Mouse (Mus musculus) intestine, embryonic 15.5 days (tissue): Measurements from ENCODE around the gene Zdhhc22. TPM values are rescaled to one million over a fixed set of nuclear protein-coding genes. Genes with fewer than 3 reads are reported as not detected.
A peak's percentile ranks its signal among the peaks of the same experiment; 100 is the strongest.

ENCODE experiments used
- ATAC-seq: fragments of 200-750 bp; cut with Nextera tagmentation; 2 replicates; pipeline ENCODE4 v1.8.0; 2017; ENCODE audit warnings: moderate TSS enrichment, moderate library complexity
- H3K27ac ChIP-seq: fragments of 300-500 bp; sonication (generic); 2 replicates; pipeline ENCODE4 v1.5.1; 2015; ENCODE audit warnings: mild to moderate bottlenecking, inconsistent platforms
- H3K27me3 ChIP-seq: fragments of 300-500 bp; sonication (generic); replicated peaks from 2 replicates; pipeline ENCODE4 v1.6.1; 2015; ENCODE audit warnings: inconsistent platforms
- H3K36me3 ChIP-seq: fragments of 300-500 bp; sonication (generic); 2 replicates; pipeline ENCODE4 v1.6.1; 2015; ENCODE audit warnings: inconsistent platforms
- H3K4me1 ChIP-seq: fragments of 300-500 bp; sonication (generic); replicated peaks from 2 replicates; pipeline ENCODE4 v1.6.1; 2015; ENCODE audit warnings: inconsistent platforms
- H3K4me2 ChIP-seq: fragments of 300-500 bp; sonication (generic); replicated peaks from 2 replicates; pipeline ENCODE4 v1.6.1; 2015; ENCODE audit warnings: mild to moderate bottlenecking, inconsistent platforms
- H3K4me3 ChIP-seq: fragments of 300-500 bp; sonication (generic); replicated peaks from 2 replicates; pipeline ENCODE4 v1.5.1; 2015; ENCODE audit warnings: inconsistent platforms
- H3K9ac ChIP-seq: fragments of 300-500 bp; sonication (generic); 2 replicates; pipeline ENCODE4 v1.6.1; 2015; ENCODE audit warnings: inconsistent platforms
- H3K9me3 ChIP-seq: fragments of 300-500 bp; sonication (generic); 2 replicates; pipeline ENCODE4 v1.6.1; 2016; ENCODE audit warnings: inconsistent platforms
- WGBS: fragments of 180-500 bp; shearing (Covaris S2); methylation state at CpG from one replicate; pipeline ENCODE4 v1.1.7; 2015; 5-methylcytosine and 5-hydroxymethylcytosine counted together
- polyA plus RNA-seq: library from polyadenylated mRNA; unstranded; fragments of >200 nt; fragmentation: Nextera tagmentation; extraction: Ambion mirVana; gene quantifications from 2 replicates; pipeline ENCODE4 v1.2.1, GENCODE M21; 2015

The Zdhhc22 gene
- polyA plus RNA-seq, 1 experiment from 2014 or later = 0.34 TPM

- peak overlapping the region; percentile 49; the same call in 1 of the 2 replicates for H3K4me2 ChIP-seq
Observed at GRCm38 (mm10) chr12:86989378-86989777, 852 bp downstream of the Zdhhc22 start.

GRCm38 (mm10) chr12:86988227-86988626 is 2.0 kb downstream of the Zdhhc22 start:
- ATAC-seq = no peak
- Histone ChIP-seq H3K4me1 (peaks cover 8% of the 10 kb centered on the region), H3K4me3 (no peak overlapping the region), H3K36me3 (no peaks in the 10 kb centered on the region), H3K9ac (no peak overlapping the region), H3K4me2 (no peak overlapping the region), H3K9me3 (no peaks in the 10 kb centered on the region), H3K27me3 (peaks cover 64% of the 10 kb centered on the region), H3K27ac (no peak overlapping the region)
- 46% methylated on average over 16 of the region's 16 CpGs for WGBS

More at GRCm38 (mm10) chr12:86989378-86989777, 852 bp downstream of the Zdhhc22 start:
- Histone ChIP-seq H3K27ac (no peak overlapping the region), H3K4me1 (peaks cover 8% of the 10 kb centered on the region), H3K4me3 (peak overlapping the region; percentile 15; the same call in 1 of the 2 replicates), H3K9me3 (no peaks in the 10 kb centered on the region), H3K36me3 (no peaks in the 10 kb centered on the region), H3K9ac (no peak overlapping the region), H3K27me3 (peaks cover 59% of the 10 kb centered on the region)
- 6% methylated on average over 15 of the region's 15 CpGs for WGBS
- ATAC-seq = no peak

GRCm38 (mm10) chr12:86986562-86986961 is 3.7 kb downstream of the Zdhhc22 start:
- WGBS = 60% methylated on average over 4 of the region's 4 CpGs
- Histone ChIP-seq H3K9ac (no peak overlapping the region), H3K4me3 (no peak overlapping the region), H3K36me3 (no peaks in the 10 kb centered on the region), H3K27ac (no peak overlapping the region), H3K4me2 (no peak overlapping the region), H3K27me3 (peaks cover 62% of the 10 kb centered on the region), H3K4me1 (peaks cover 8% of the 10 kb centered on the region), H3K9me3 (no peaks in the 10 kb centered on the region)
- no peak for ATAC-seq

GRCm38 (mm10) chr12:86984194-86984555 is 6.1 kb downstream of the Zdhhc22 start:
- Histone ChIP-seq H3K4me2 (no peak overlapping the region), H3K9me3 (no peaks in the 10 kb centered on the region), H3K36me3 (no peaks in the 10 kb centered on the region), H3K4me1 (no peaks in the 10 kb centered on the region), H3K27ac (no peak overlapping the region), H3K4me3 (no peak overlapping the region), H3K27me3 (peaks cover 38% of the 10 kb centered on the region), H3K9ac (no peak overlapping the region)
- no peak for ATAC-seq
- WGBS = 12% methylated on average over 6 of the region's 6 CpGs

- Histone ChIP-seq H3K9ac (no peak overlapping the region), H3K4me1 (no peaks in the 10 kb centered on the region), H3K9me3 (no peaks in the 10 kb centered on the region), H3K4me3 (no peak overlapping the region), H3K36me3 (no peaks in the 10 kb centered on the region), H3K27ac (no peak overlapping the region), H3K27me3 (peaks cover 33% of the 10 kb centered on the region), H3K4me2 (no peak overlapping the region)
- 4% methylated on average over 28 of the region's 28 CpGs for WGBS
- peak; percentile 45; the same call in 1 of the 2 replicates for ATAC-seq
Observed at GRCm38 (mm10) chr12:86983470-86984193, 6.6 kb downstream of the Zdhhc22 start.

- WGBS = 30% methylated on average over 9 of the region's 9 CpGs
- Histone ChIP-seq H3K36me3 (no peaks in the 10 kb centered on the region), H3K4me3 (no peak overlapping the region), H3K4me1 (0 out of 2 replicates have a peak, but pooled peaks cover 7% of the 10 kb centered on the region), H3K27ac (no peak overlapping the region), H3K27me3 (peaks cover 27% of the 10 kb centered on the region), H3K9ac (no peak overlapping the region), H3K9me3 (no peaks in the 10 kb centered on the region), H3K4me2 (no peak overlapping the region)
- no peak for ATAC-seq
Observed at GRCm38 (mm10) chr12:86981180-86981579, 9.1 kb downstream of the Zdhhc22 start.

GRCm38 (mm10) chr12:86977833-86978232 is 12.4 kb downstream of the Zdhhc22 start:
- 12% methylated on average over 15 of the region's 15 CpGs for WGBS
- Histone ChIP-seq H3K9me3 (no peaks in the 10 kb centered on the region), H3K4me2 (no peak overlapping the region; the same call in 1 of the 2 replicates), H3K9ac (no peak overlapping the region), H3K27ac (no peak overlapping the region), H3K27me3 (peaks cover 17% of the 10 kb centered on the region), H3K4me1 (peaks cover 29% of the 10 kb centered on the region), H3K4me3 (no peak overlapping the region), H3K36me3 (no peaks in the 10 kb centered on the region)
- no peak for ATAC-seq

GRCm38 (mm10) chr12:86976511-86977168 is 13.6 kb downstream of the Zdhhc22 start:
- Histone ChIP-seq H3K36me3 (no peaks in the 10 kb centered on the region), H3K27me3 (peaks cover 14% of the 10 kb centered on the region), H3K27ac (no peak overlapping the region), H3K9me3 (no peaks in the 10 kb centered on the region), H3K4me1 (peaks cover 30% of the 10 kb centered on the region), H3K9ac (no peak overlapping the region), H3K4me2 (no peak overlapping the region), H3K4me3 (no peak overlapping the region)
- 48% methylated on average over 6 of the region's 6 CpGs for WGBS
- no peak for ATAC-seq

GRCm38 (mm10) chr12:86975761-86976160 is 14.5 kb downstream of the Zdhhc22 start:
- Histone ChIP-seq H3K4me1 (peaks cover 30% of the 10 kb centered on the region), H3K4me3 (no peak overlapping the region), H3K9ac (no peak overlapping the region), H3K36me3 (no peaks in the 10 kb centered on the region), H3K27ac (no peak overlapping the region), H3K9me3 (no peaks in the 10 kb centered on the region), H3K27me3 (peaks cover 14% of the 10 kb centered on the region), H3K4me2 (no peak overlapping the region)
- ATAC-seq = no peak
- WGBS = 54% methylated on average over 10 of the region's 10 CpGs

- Histone ChIP-seq H3K4me2 (peak overlapping the region; percentile 61), H3K27ac (no peak overlapping the region), H3K9ac (0 out of 2 replicates have a peak overlapping the region, but pooled peaks have one; percentile 11), H3K27me3 (peaks cover 14% of the 10 kb centered on the region), H3K4me1 (peaks cover 30% of the 10 kb centered on the region), H3K9me3 (no peaks in the 10 kb centered on the region), H3K4me3 (peak overlapping the region; percentile 8; the same call in 1 of the 2 replicates), H3K36me3 (no peaks in the 10 kb centered on the region)
- WGBS = 8% methylated on average over 40 of the region's 40 CpGs
- ATAC-seq = peak; percentile 57
Observed at GRCm38 (mm10) chr12:86974387-86975288, 15.6 kb downstream of the Zdhhc22 start.

- Histone ChIP-seq H3K27me3 (peaks cover 14% of the 10 kb centered on the region), H3K4me1 (peaks cover 30% of the 10 kb centered on the region), H3K9ac (no peak overlapping the region), H3K4me2 (no peak overlapping the region), H3K4me3 (no peak overlapping the region), H3K27ac (no peak overlapping the region), H3K36me3 (no peaks in the 10 kb centered on the region), H3K9me3 (no peaks in the 10 kb centered on the region)
- 37% methylated on average over 8 of the region's 8 CpGs for WGBS
- peak; percentile 16; the same call in 1 of the 2 replicates for ATAC-seq
Observed at GRCm38 (mm10) chr12:86973706-86974105, 16.5 kb downstream of the Zdhhc22 start.

- Histone ChIP-seq H3K4me3 (no peak overlapping the region), H3K36me3 (no peaks in the 10 kb centered on the region), H3K4me1 (peaks cover 29% of the 10 kb centered on the region), H3K27ac (0 out of 2 replicates have a peak overlapping the region, but pooled peaks have one; percentile 42), H3K4me2 (0 out of 2 replicates have a peak overlapping the region, but pooled peaks have one; percentile 15), H3K9ac (no peak overlapping the region), H3K9me3 (no peaks in the 10 kb centered on the region), H3K27me3 (peaks cover 9% of the 10 kb centered on the region; the same call in 1 of the 2 replicates)
- 19% methylated on average over 7 of the region's 7 CpGs for WGBS
- ATAC-seq = peak; percentile 80
Observed at GRCm38 (mm10) chr12:86973216-86973615, 17.0 kb downstream of the Zdhhc22 start.
